Mouse (Mus musculus): Measurements from ENCODE around the gene Arl13a. TPM values are rescaled to one million over a fixed set of nuclear protein-coding genes. Genes with fewer than 3 reads are reported as not detected.

Arl13a gene
- polyA plus RNA-seq, 1 experiment from 2014 or later = not detected

- H3K27ac ChIP-seq (ENCODE audit: low read length) = no peak overlapping the region
- ATAC-seq (ENCODE audit: insufficient read depth, low FRiP score) = no peak
- H3K4me1 ChIP-seq (ENCODE audit: control insufficient read depth, insufficient read depth, low read length) = no peaks in the 10 kb centered on the region
- no peaks in the 10 kb centered on the region for H3K36me3 ChIP-seq (ENCODE audit: control insufficient read depth, insufficient read depth, low read length)
- H3K9me3 ChIP-seq (replicated peaks; ENCODE audit: control insufficient read depth, low read length) = no peaks in the 10 kb centered on the region
- no peak overlapping the region for H3K4me3 ChIP-seq (replicated peaks; ENCODE audit: low read length)
- no peak overlapping the region for H3K9ac ChIP-seq (ENCODE audit: low read length)
- no peaks in the 10 kb centered on the region for H3K27me3 ChIP-seq (ENCODE audit: control insufficient read depth, insufficient read depth, low read length)
- 40% methylated on average over 2 of the region's 2 CpGs for WGBS
- no peak overlapping the region for H3K4me2 ChIP-seq (ENCODE audit: low read depth, low read length)
These were observed 60.9 kb downstream of the Arl13a start for GRCm38 (mm10) chrX:134248202-134248601.

Other genes with a start within 250 kb of the Arl13a start
- 6.2 and 6.7 TPM in 2 replicates for gene Sytl4, start 205.7 kb upstream of the Arl13a start, polyA plus RNA-seq (2015; fragmentation: Nextera tagmentation; extraction: Ambion mirVana)
- gene Cstf2, start 128.3 kb upstream of the Arl13a start, polyA plus RNA-seq (2015; fragmentation: Nextera tagmentation; extraction: Ambion mirVana) = 35.7 and 36.5 TPM in 2 replicates
- 0.22 and 0.94 TPM in 2 replicates for gene Xkrx, start 25.4 kb upstream of the Arl13a start, polyA plus RNA-seq (2015; fragmentation: Nextera tagmentation; extraction: Ambion mirVana)
- 0.13 and 0.27 TPM in 2 replicates for gene Nox1, start 34.5 kb downstream of the Arl13a start, polyA plus RNA-seq (2015; fragmentation: Nextera tagmentation; extraction: Ambion mirVana)
- 25.2 and 26.0 TPM in 2 replicates for gene Trmt2b, start 89.5 kb downstream of the Arl13a start, polyA plus RNA-seq (2015; fragmentation: Nextera tagmentation; extraction: Ambion mirVana)
- 4.1 and 4.9 TPM in 2 replicates for gene Tmem35a, start 107.7 kb downstream of the Arl13a start, polyA plus RNA-seq (2015; fragmentation: Nextera tagmentation; extraction: Ambion mirVana)
- 21.0 and 30.4 TPM in 2 replicates for gene Cenpi, start 120.6 kb downstream of the Arl13a start, polyA plus RNA-seq (2015; fragmentation: Nextera tagmentation; extraction: Ambion mirVana)
- gene Drp2, start 217.1 kb downstream of the Arl13a start, polyA plus RNA-seq (2015; fragmentation: Nextera tagmentation; extraction: Ambion mirVana) = 1.8 and 2.2 TPM in 2 replicates